Mouse (Mus musculus): ENCODE measurements at regions not wholly inside any gene's neighbourhood (a gene's known extent, or its start where the extent isn't known, plus 50 kb on each side); places are given as distances from the start of the nearest gene placed in this dataset.

- TF ChIP-seq POLR2A (IDR thresholded peaks at IDR 0.05; ENCODE audit: insufficient read depth, low read depth, low read length) (no peak), CTCF (IDR thresholded peaks at IDR 0.05; ENCODE audit: insufficient read depth, low read depth, low read length) (no peak)
- Histone ChIP-seq H3K4me1 (ENCODE audit: control insufficient read depth, insufficient read depth, low read length) (no peaks in the 10 kb centered on the region), H3K27ac (ENCODE audit: insufficient read depth, low read depth, low read length) (no peak overlapping the region), H3K4me3 (ENCODE audit: insufficient read depth, low read depth, low read length) (no peak overlapping the region)
- 86% methylated on average over 6 of the region's 6 CpGs for WGBS
Measured at GRCm38 (mm10) chr12:26244701-26245100, 170.4 kb downstream of the Rnf144a start.

DNA sequence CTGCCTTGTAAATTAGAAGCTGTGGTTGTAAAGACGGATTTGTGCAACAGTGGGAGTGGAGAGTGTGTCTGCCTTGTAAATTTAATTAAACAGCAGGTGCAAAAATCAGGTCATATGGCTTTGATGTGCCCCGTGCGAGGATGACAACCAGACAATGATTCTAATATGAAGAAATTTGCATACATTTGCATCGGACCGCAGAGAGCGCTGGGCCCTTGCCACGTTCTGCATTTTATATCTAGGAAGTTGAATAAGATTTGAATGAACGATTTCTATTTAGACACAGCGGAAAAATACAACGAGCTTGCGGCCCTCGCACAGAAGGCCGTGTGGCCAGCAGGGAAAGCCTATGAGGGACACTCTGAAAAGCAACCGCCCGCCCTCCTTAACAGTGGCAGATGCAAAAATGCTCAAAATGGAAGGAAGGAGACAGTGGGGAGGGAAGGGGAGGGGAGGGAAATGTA is 187.5 kb downstream of the Rnf144a start:
- TF ChIP-seq POLR2A (IDR thresholded peaks at IDR 0.05; ENCODE audit: insufficient read depth, low read depth, low read length) (no peak), CTCF (IDR thresholded peaks at IDR 0.05; ENCODE audit: insufficient read depth, low read depth, low read length) (no peak)
- no peaks in the 10 kb centered on the region for H3K4me1 ChIP-seq (ENCODE audit: control insufficient read depth, insufficient read depth, low read length)
- WGBS: 77% methylated on average over 15 of the region's 15 CpGs
- no peak overlapping the region for H3K27ac ChIP-seq (ENCODE audit: insufficient read depth, low read depth, low read length)
- no peak overlapping the region for H3K4me3 ChIP-seq (ENCODE audit: insufficient read depth, low read depth, low read length)

- TF ChIP-seq CTCF (IDR thresholded peaks at IDR 0.05; ENCODE audit: insufficient read depth, low read depth, low read length) (no peak), POLR2A (IDR thresholded peaks at IDR 0.05; ENCODE audit: insufficient read depth, low read depth, low read length) (no peak)
- Histone ChIP-seq H3K27ac (ENCODE audit: insufficient read depth, low read depth, low read length) (no peak overlapping the region), H3K4me3 (ENCODE audit: insufficient read depth, low read depth, low read length) (no peak overlapping the region), H3K4me1 (ENCODE audit: control insufficient read depth, insufficient read depth, low read length) (no peaks in the 10 kb centered on the region)
- 4% methylated on average over 2 of the region's 2 CpGs for WGBS
Measured at GRCm38 (mm10) chr12:26226363-26226762, 188.7 kb downstream of the Rnf144a start.

GRCm38 (mm10) chr12:26212447-26212846 is 202.6 kb downstream of the Rnf144a start:
- WGBS: 89% methylated on average over 1 of the region's 1 CpGs
- no peak overlapping the region for H3K27ac ChIP-seq (ENCODE audit: insufficient read depth, low read depth, low read length)

GRCm38 (mm10) chr12:26211423-26211822 is 203.6 kb downstream of the Rnf144a start:
- TF ChIP-seq POLR2A (IDR thresholded peaks at IDR 0.05; ENCODE audit: insufficient read depth, low read depth, low read length) (no peak), CTCF (IDR thresholded peaks at IDR 0.05; ENCODE audit: insufficient read depth, low read depth, low read length) (no peak)

More at GRCm38 (mm10) chr12:26212447-26212846, 202.6 kb downstream of the Rnf144a start:
- H3K4me1 ChIP-seq (ENCODE audit: control insufficient read depth, insufficient read depth, low read length): no peaks in the 10 kb centered on the region
- TF ChIP-seq CTCF (IDR thresholded peaks at IDR 0.05; ENCODE audit: insufficient read depth, low read depth, low read length) (no peak), POLR2A (IDR thresholded peaks at IDR 0.05; ENCODE audit: insufficient read depth, low read depth, low read length) (no peak)
- H3K4me3 ChIP-seq (ENCODE audit: insufficient read depth, low read depth, low read length): no peak overlapping the region

GRCm38 (mm10) chr12:26206751-26207150 is 208.3 kb downstream of the Rnf144a start:
- no peaks in the 10 kb centered on the region for H3K4me1 ChIP-seq (ENCODE audit: control insufficient read depth, insufficient read depth, low read length)
- WGBS: 88% methylated on average over 4 of the region's 4 CpGs
- H3K4me3 ChIP-seq (ENCODE audit: insufficient read depth, low read depth, low read length): no peak overlapping the region
- H3K27ac ChIP-seq (ENCODE audit: insufficient read depth, low read depth, low read length): no peak overlapping the region
- TF ChIP-seq POLR2A (IDR thresholded peaks at IDR 0.05; ENCODE audit: insufficient read depth, low read depth, low read length) (no peak), CTCF (IDR thresholded peaks at IDR 0.05; ENCODE audit: insufficient read depth, low read depth, low read length) (no peak)

More at GRCm38 (mm10) chr12:26211423-26211822, 203.6 kb downstream of the Rnf144a start:
- no peak overlapping the region for H3K4me3 ChIP-seq (ENCODE audit: insufficient read depth, low read depth, low read length)
- WGBS: 69% methylated on average over 10 of the region's 10 CpGs
- H3K4me1 ChIP-seq (ENCODE audit: control insufficient read depth, insufficient read depth, low read length): no peaks in the 10 kb centered on the region
- H3K27ac ChIP-seq (ENCODE audit: insufficient read depth, low read depth, low read length): no peak overlapping the region

GRCm38 (mm10) chr12:26206036-26206435 is 209.0 kb downstream of the Rnf144a start:
- TF ChIP-seq POLR2A (IDR thresholded peaks at IDR 0.05; ENCODE audit: insufficient read depth, low read depth, low read length): no peak
- no peak for TF ChIP-seq CTCF (IDR thresholded peaks at IDR 0.05; ENCODE audit: insufficient read depth, low read depth, low read length)
- no peak overlapping the region for H3K27ac ChIP-seq (ENCODE audit: insufficient read depth, low read depth, low read length)
- WGBS: 97% methylated on average over 8 of the region's 8 CpGs
- no peak overlapping the region for H3K4me3 ChIP-seq (ENCODE audit: insufficient read depth, low read depth, low read length)
- no peaks in the 10 kb centered on the region for H3K4me1 ChIP-seq (ENCODE audit: control insufficient read depth, insufficient read depth, low read length)

DNA sequence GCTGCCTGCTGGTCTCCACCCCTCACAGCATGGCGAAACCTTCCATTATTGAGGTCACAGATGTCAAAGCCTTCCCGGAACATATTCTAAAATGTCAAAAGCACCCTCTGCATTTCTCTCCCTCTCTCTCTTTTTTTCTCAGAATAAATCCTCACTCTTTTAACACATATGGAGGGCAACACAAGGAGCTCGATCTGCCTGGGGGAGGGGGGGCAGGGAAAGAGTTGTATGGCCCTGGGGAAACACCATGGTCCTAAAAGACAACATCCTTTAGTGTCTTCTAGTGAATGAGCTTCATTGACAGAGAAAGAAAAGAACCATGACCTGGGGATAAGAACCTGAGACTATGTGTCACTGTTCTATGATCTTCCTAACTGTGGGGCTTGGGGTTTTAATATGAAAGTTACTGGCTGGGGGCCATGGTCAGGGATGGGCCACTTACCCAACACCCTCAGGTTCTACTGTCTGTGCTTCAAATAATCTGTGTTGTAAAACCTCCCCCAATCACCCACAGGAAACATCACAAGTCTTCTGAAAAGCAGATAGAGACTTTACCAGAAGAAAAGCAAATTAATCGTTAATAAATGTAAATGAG is 223.0 kb downstream of the Rnf144a start:
- 52% methylated on average over 4 of the region's 4 CpGs for WGBS
- H3K4me1 ChIP-seq (ENCODE audit: control insufficient read depth, insufficient read depth, low read length): peaks cover 9% of the 10 kb centered on the region; the same call in 1 of the 2 replicates
- H3K4me3 ChIP-seq (ENCODE audit: insufficient read depth, low read depth, low read length): no peak overlapping the region
- TF ChIP-seq POLR2A (IDR thresholded peaks at IDR 0.05; ENCODE audit: insufficient read depth, low read depth, low read length): no peak
- no peak for TF ChIP-seq CTCF (IDR thresholded peaks at IDR 0.05; ENCODE audit: insufficient read depth, low read depth, low read length)
- no peak overlapping the region for H3K27ac ChIP-seq (ENCODE audit: insufficient read depth, low read depth, low read length)

- TF ChIP-seq POLR2A (IDR thresholded peaks at IDR 0.05; ENCODE audit: insufficient read depth, low read depth, low read length): no peak
- no peak for TF ChIP-seq CTCF (IDR thresholded peaks at IDR 0.05; ENCODE audit: insufficient read depth, low read depth, low read length)
- WGBS: 35% methylated on average over 15 of the region's 15 CpGs
- Histone ChIP-seq H3K27ac (ENCODE audit: insufficient read depth, low read depth, low read length) (no peak overlapping the region), H3K4me1 (ENCODE audit: control insufficient read depth, insufficient read depth, low read length) (peaks cover 12% of the 10 kb centered on the region; the same call in 1 of the 2 replicates), H3K4me3 (ENCODE audit: insufficient read depth, low read depth, low read length) (no peak overlapping the region)
Measured at GRCm38 (mm10) chr12:26191268-26191981, 223.6 kb downstream of the Rnf144a start.
